In the genomic region with DNA sequence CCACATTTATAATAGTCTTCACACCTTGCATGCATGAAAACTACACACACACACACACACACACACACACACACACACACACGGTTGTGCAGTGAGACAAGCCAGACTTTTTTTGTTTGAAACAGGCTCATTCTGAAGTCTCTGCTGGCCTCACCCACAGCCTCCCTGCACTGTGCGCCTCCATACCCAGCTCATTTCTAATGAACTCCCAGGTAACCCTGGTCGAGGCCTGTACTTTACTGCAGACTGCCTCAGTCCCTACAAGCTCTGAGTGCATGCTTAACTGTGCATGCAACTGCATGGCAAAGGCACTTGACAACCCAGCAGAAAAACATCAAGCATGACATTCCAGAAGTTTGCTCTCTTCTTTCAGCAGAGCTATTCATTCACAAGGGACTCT, we compare ENCODE assay signal across 13 mouse cellular contexts.
DNase-seq lines count a peak whose midpoint lies in the region; ATAC-seq and TF ChIP-seq lines count a peak whose summit lies in the region.
"Had no signal": no experiment of that assay in that cellular context is flagged by ENCODE, and none has a peak within 500 bp of the region (broad histone marks: within the 10 kb centered on the region; RNA-seq: fewer than 3 reads in every experiment).

No protein-coding gene starts in this region.

- no peaks in the 10 kb centered on the region for H3K9me3 ChIP-seq in kidney, postnatal 0 days (replicated peaks; ENCODE audit: low read length)
- no peaks in the 10 kb centered on the region for H3K9me3 ChIP-seq in hindbrain, embryonic 14.5 days (ENCODE audit: control insufficient read depth, low read length)
- no peaks in the 10 kb centered on the region for H3K9me3 ChIP-seq in neural tube, embryonic 13.5 days
- H3K9me3 ChIP-seq: lung, embryonic 15.5 days had no signal

- H3K9ac ChIP-seq in kidney, postnatal 0 days (ENCODE audit: low read depth, low read length) = no peak overlapping the region
- H3K9ac ChIP-seq in hindbrain, embryonic 14.5 days = no peak overlapping the region
- no peak overlapping the region for H3K9ac ChIP-seq in neural tube, embryonic 13.5 days
- H3K9ac ChIP-seq: lung, embryonic 15.5 days had no signal

- WGBS in kidney, postnatal 0 days = 59% methylated on average over 3 of the region's 3 CpGs
- 56% methylated on average over 3 of the region's 3 CpGs for WGBS in hindbrain, embryonic 14.5 days
- 54% methylated on average over 3 of the region's 3 CpGs for WGBS in neural tube, embryonic 13.5 days

- intact Hi-C loops in gastrocnemius, adult 2 months (cut with DNase I) = no loop called here

- no peak for DNase-seq in gastrocnemius, adult 2 months
- DNase-seq in gastrocnemius, postnatal 25 days = no peak
- DNase-seq in kidney, postnatal 0 days (ENCODE audit: low spot score) = no peak
- DNase-seq in kidney, adult 18-20 months = no peak
- no peak for DNase-seq in hindbrain, embryonic 14.5 days (ENCODE audit: low spot score)
- no peak for DNase-seq in spleen, adult 18-20 months
- DNase-seq: B cell, adult 2 months; cerebellum, adult 18-20 months; thymus, postnatal 36 days had no signal

- no peak overlapping the region for H3K4me2 ChIP-seq in kidney, postnatal 0 days (ENCODE audit: low read length)
- H3K4me2 ChIP-seq in hindbrain, embryonic 14.5 days (replicated peaks) = no peak overlapping the region
- H3K4me2 ChIP-seq in neural tube, embryonic 13.5 days = no peak overlapping the region

- peaks cover 10% of the 10 kb centered on the region for H3K4me1 ChIP-seq in kidney, postnatal 0 days (replicated peaks; ENCODE audit: insufficient read depth, low read length)
- H3K4me1 ChIP-seq in hindbrain, embryonic 14.5 days (replicated peaks; ENCODE audit: control insufficient read depth, insufficient read depth, low read length) = peaks cover 19% of the 10 kb centered on the region; the same call in 1 of the 2 replicates
- peaks cover 39% of the 10 kb centered on the region for H3K4me1 ChIP-seq in neural tube, embryonic 13.5 days (replicated peaks)

- H3K36me3 ChIP-seq in kidney, postnatal 0 days (ENCODE audit: insufficient read depth, low read length) = no peaks in the 10 kb centered on the region
- no peaks in the 10 kb centered on the region for H3K36me3 ChIP-seq in hindbrain, embryonic 14.5 days (replicated peaks; ENCODE audit: control insufficient read depth, insufficient read depth)
- no peaks in the 10 kb centered on the region for H3K36me3 ChIP-seq in neural tube, embryonic 13.5 days
- H3K36me3 ChIP-seq: lung, embryonic 15.5 days had no signal

- 0 out of 2 replicates have a peak overlapping the region, but pooled peaks have one; percentile 32 for H3K27ac ChIP-seq in gastrocnemius, adult 2 months
- no peak overlapping the region for H3K27ac ChIP-seq in kidney, postnatal 0 days
- no peak overlapping the region for H3K27ac ChIP-seq in hindbrain, embryonic 14.5 days
- H3K27ac ChIP-seq in neural tube, embryonic 13.5 days (replicated peaks) = no peak overlapping the region

- no peaks in the 10 kb centered on the region for H3K27me3 ChIP-seq in kidney, postnatal 0 days (ENCODE audit: insufficient read depth, low read length)
- H3K27me3 ChIP-seq in hindbrain, embryonic 14.5 days (ENCODE audit: control insufficient read depth, insufficient read depth, low read length) = no peaks in the 10 kb centered on the region
- H3K27me3 ChIP-seq in neural tube, embryonic 13.5 days = no peaks in the 10 kb centered on the region
- H3K27me3 ChIP-seq: lung, embryonic 15.5 days had no signal

- ATAC-seq in kidney, postnatal 0 days (replicated peaks; ENCODE audit: low FRiP score, low read depth) = 0 out of 2 replicates have a peak, but pooled peaks have one; percentile 46
- 0 out of 2 replicates have a peak, but pooled peaks have one; percentile 37 for ATAC-seq in hindbrain, embryonic 14.5 days (ENCODE audit: low FRiP score)
- ATAC-seq in neural tube, embryonic 13.5 days (ENCODE audit: low read depth) = 0 out of 2 replicates have a peak, but pooled peaks have one; percentile 40
- no peak for ATAC-seq in monocyte, adult 5-6 weeks (replicated peaks; ENCODE audit: insufficient number of reproducible peaks, low FRiP score, low TSS enrichment, poor library complexity, severe bottlenecking)

- no peak overlapping the region for H3K4me3 ChIP-seq in gastrocnemius, adult 2 months
- H3K4me3 ChIP-seq in kidney, postnatal 0 days (replicated peaks; ENCODE audit: low read depth, low read length) = no peak overlapping the region
- no peak overlapping the region for H3K4me3 ChIP-seq in hindbrain, embryonic 14.5 days (replicated peaks; ENCODE audit: low read length)
- no peak overlapping the region for H3K4me3 ChIP-seq in neural tube, embryonic 13.5 days
- H3K4me3 ChIP-seq: left cerebral cortex, adult 2 months; lung, embryonic 15.5 days had no signal

- TF ChIP-seq CTCF in gastrocnemius, adult 2 months (IDR thresholded peaks at IDR 0.05) = no peak
- no peak for TF ChIP-seq CTCF in kidney, postnatal 0 days (IDR thresholded peaks at IDR 0.05; ENCODE audit: low read depth)
